Mouse (Mus musculus) embryonic stem cell, embryonic (primary cell): ENCODE data around the gene Syngr1.

Source experiments
- CTCF ChIA-PET, 4 experiments: fragments of 300-600 bp in 2 of 4; fragments of 350-600 bp in 2 of 4; sonication (Branson Sonifier 250); formaldehyde crosslinking; loops; one replicate each; lab custom pipeline; 2022; ENCODE audit warnings: inconsistent platforms in 2 of 4; lab: Charles Lee
- POLR2A ChIA-PET, 4 experiments: fragments of 300-600 bp in 2 of 4; fragments of 350-600 bp in 2 of 4; sonication (Branson Sonifier 250); formaldehyde crosslinking; loops; one replicate each; lab custom pipeline; 2022; ENCODE audit warnings: antibody characterized with exemption in 4 of 4, inconsistent platforms in 1 of 4; lab: Charles Lee

The Syngr1 gene

DNA sequence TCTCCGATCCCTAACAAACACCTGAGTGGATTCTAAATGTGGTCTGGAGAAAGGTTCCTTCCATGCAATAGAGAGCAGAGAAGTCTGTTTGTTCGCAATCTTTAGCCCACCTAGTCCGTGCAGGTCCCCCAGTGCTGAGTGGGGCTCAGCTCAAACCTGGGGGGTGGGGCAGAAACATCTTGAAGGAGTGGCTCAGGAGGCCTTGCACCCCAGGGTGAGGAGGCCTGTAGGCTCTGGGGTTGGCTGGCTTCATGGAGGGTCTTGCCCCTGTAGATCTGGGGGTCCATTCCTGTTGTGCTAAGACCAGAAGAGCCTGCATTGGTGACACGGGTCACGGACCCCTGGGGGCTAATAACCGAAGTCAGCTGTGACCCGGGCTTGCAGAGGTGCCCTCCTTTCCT lies 907 bp downstream of the Syngr1 start:
- CTCF ChIA-PET: interaction anchor here in 2 of 4 experiments (0.9 to 8.4 kb wide), 7 partner anchors 9 to 433 kb away, joined by 3 to 76 read pairs (median 4); partner anchors contain the start of genes Cby1 (in 1 of the 2), Fam227a (in 1 of the 2), Mief1 (in 1 of the 2) and Tab1 (in 1 of the 2)

DNA sequence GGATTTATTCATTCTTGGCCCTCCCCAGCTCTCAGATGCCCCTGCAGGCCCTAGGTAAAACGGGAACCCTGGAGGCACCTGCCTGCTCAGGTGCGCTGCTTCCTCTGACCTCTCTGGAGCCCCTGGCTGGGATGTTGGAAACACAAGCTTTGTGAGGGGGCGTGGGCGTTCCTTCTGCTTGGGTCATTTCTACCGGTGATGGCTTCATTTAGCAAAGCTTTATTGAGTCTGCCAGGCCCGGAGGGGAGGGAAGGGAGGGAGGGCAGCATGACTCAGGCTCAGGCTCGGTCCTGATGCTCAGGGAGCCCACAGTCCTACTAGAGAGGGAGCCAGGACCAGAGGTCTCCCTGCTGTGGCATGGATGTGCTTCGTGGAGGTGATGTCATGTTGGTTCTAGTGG lies 1.5 kb downstream of the Syngr1 start:
- CTCF ChIA-PET: interaction anchor here in 1 of 4 experiments (0.8 to 8.4 kb wide), 6 partner anchors 14 to 142 kb away, joined by 3 to 76 read pairs (median 3); partner anchors contain the start of genes Mief1 and Tab1
- POLR2A ChIA-PET: interaction anchor here (0.7 to 33.8 kb wide), 28 partner anchors 9 to 618 kb away, joined by 3 to 1070 read pairs (median 4); partner anchors contain the start of genes Atf4 (in 2 of the 4), Cbx7 (in 1 of the 4) and Mief1 (in 1 of the 4)

More for the DNA sequence above, 907 bp downstream of the Syngr1 start:
- POLR2A ChIA-PET: interaction anchor here (0.9 to 33.8 kb wide), 26 partner anchors 8 to 618 kb away, joined by 3 to 1070 read pairs (median 6); partner anchors contain the start of genes Atf4 (in 2 of the 4) and Mief1 (in 1 of the 4)

GRCm38 (mm10) chr15:80094201-80094600 lies 3.1 kb downstream of the Syngr1 start:
- POLR2A ChIA-PET: interaction anchor here (0.7 to 33.8 kb wide), 17 partner anchors 11 to 164 kb away, joined by 3 to 1070 read pairs (median 8); partner anchors contain the start of genes Atf4 (in 2 of the 4) and Mief1 (in 1 of the 4)
- CTCF ChIA-PET: interaction anchor here in 1 of 4 experiments (0.6 to 8.4 kb wide), 2 partner anchors 12 to 798 kb away, joined by 3 to 76 read pairs; no protein-coding TSS in a partner anchor

DNA sequence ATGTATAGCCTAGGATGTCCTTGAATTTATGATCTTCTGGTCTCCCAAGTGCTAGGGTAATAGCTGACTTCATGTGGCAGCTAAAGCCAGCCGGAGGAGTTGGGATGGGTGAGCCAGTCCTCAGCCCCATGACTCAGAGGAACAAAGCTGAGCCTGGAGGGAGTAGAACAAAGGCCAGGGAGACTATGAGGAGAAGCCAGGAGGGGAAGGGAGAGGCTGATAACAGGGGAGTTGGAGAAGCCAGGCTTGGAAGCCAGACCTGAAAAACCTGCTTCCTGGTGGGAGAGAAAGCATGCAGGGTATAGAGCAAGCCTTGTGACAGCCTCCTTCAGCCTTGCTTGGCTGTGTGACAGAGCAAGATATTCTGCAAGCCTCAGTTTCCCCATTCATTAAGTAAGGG lies 4.5 kb downstream of the Syngr1 start:
- CTCF ChIA-PET: interaction anchor here in 2 of 4 experiments (0.6 to 8.4 kb wide), 5 partner anchors 11 to 539 kb away, joined by 3 to 76 read pairs (median 4); no protein-coding TSS in a partner anchor
- POLR2A ChIA-PET: interaction anchor here in 3 of 4 experiments (0.5 to 33.8 kb wide), 27 partner anchors 9 to 1145 kb away, joined by 3 to 1070 read pairs (median 5); partner anchors contain the start of genes Atf4 (in 2 of the 3) and Mief1 (in 2 of the 3)

DNA sequence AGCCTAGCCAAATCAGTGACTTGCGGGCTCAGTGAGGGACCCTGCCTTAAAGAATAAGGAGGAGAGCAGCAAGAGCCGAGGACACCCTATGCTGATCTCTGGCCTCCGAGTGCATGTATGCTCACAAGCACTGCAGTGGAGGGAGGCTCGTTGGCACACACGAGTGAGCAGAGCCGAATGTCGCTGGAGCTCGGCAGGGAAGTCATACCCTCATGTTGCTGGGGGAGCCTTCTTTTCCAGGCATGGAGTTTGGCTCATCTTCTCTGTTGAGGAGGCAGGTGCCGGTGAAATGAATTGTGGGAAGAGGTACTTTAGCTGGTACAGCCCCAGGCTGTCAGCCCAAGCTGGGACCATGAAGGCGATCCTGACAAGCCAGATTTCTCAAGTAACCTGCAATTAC lies 5.3 kb downstream of the Syngr1 start:
- ChIA-PET POLR2A (interaction anchor here (0.5 to 33.8 kb wide), 32 partner anchors 8 to 348 kb away, joined by 3 to 1070 read pairs (median 4); partner anchors contain the start of genes Atf4 (in 3 of the 4), Cbx7 (in 1 of the 4) and Mief1 (in 1 of the 4)), CTCF (interaction anchor here in 3 of 4 experiments (0.6 to 8.4 kb wide), 6 partner anchors 8 to 19 kb away, joined by 3 to 76 read pairs (median 5); no protein-coding TSS in a partner anchor)

DNA sequence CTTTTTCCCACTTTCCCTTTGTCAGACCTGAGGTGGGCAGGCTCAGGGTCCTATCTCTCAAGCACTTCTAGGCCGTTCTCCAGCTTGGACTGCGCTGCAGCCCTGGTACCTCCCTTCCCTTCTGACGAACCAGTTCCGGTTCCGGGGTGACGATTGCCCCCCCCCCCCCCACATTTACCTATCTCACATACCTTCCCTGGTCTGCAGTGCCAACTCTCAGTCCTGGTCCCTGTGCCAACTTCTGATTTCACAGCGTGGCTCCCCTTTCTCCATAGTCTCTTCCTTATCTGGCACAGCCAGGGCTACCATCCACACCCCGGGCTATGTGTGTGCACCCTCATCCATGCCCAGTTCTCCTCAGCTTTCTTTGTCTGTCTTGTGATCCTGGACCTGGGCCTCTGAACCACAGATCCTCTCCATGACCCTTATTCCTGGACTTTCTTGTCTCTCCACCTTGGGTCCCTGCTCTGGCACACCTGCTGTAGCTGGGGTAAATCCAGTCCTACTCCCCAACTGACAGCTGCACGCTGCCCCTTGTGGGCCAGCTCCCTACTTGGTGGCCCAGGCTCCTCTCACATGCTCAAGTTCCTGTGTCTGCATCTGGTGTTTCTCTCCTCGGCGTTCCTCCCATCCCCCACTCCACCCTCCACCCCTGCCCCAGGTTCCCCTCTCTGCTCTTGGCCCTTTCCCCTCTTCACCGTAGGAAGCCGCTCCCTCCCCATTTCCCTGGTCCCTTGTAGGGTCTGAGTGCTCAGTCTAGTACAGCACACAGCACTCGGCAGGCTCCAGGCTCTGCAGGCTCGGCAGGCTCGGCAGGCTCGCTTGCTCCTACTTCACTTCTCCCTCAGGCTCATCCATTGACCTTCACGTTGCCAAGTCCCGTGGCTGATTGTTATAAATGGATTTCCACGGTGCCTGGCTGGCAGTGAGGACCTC lies 6.1 kb downstream of the Syngr1 start:
- CTCF ChIA-PET: interaction anchor here (0.7 to 8.4 kb wide), 6 partner anchors 9 to 18 kb away, joined by 3 to 76 read pairs (median 5); no protein-coding TSS in a partner anchor
- POLR2A ChIA-PET: interaction anchor here (0.6 to 33.8 kb wide), 32 partner anchors 8 to 252 kb away, joined by 3 to 1070 read pairs (median 4); partner anchors contain the start of genes Atf4 (in 3 of the 4), Cbx7 (in 1 of the 4) and Mief1 (in 1 of the 4)

DNA sequence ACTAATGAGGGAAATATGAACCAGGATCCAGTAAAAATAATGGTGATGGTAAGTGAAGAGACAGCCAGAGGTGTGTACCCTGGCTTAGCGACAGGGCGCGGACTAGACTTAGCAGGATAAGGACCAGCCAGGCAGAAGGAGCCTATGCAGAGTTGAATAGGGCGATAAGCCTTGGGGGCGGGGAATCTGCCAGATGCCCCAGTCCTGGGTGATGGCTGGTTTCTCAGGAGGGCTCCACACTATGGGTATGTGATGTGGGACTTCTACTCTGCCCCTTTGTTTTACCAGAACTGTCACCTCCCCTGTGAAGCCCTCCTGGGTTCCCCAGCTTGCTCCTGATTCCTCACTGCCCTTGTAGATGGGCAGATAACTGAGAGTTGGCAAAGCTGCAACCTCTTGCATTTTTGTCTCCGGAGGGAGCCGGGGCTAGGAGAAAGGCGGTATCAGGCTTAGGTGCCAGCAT lies 6.9 kb downstream of the Syngr1 start:
- CTCF ChIA-PET: interaction anchor here in 2 of 4 experiments (1.2 to 8.4 kb wide), 3 partner anchors 8 to 9 kb away, joined by 3 to 76 read pairs (median 7); no protein-coding TSS in a partner anchor
- POLR2A ChIA-PET: interaction anchor here in 3 of 4 experiments (1.3 to 33.8 kb wide), 17 partner anchors 6 to 251 kb away, joined by 3 to 1070 read pairs (median 17); partner anchors contain the start of genes Atf4 (in 2 of the 3), Rpl3 (in 2 of the 3) and Syngr1 (in 2 of the 3)

GRCm38 (mm10) chr15:80098809-80099208 lies 7.7 kb downstream of the Syngr1 start:
- CTCF ChIA-PET: interaction anchor here (0.5 to 4.0 kb wide), 11 partner anchors 8 to 644 kb away, joined by 3 to 24 read pairs (median 3); partner anchors contain the start of genes Mief1 (in 1 of the 4), Rpl3 (in 1 of the 4) and Syngr1 (in 1 of the 4)
- POLR2A ChIA-PET: interaction anchor here in 3 of 4 experiments (0.6 to 33.8 kb wide), 30 partner anchors 0 to 408 kb away, joined by 3 to 1070 read pairs (median 6); partner anchors contain the start of genes Rpl3 (in 3 of the 3), Syngr1 (in 3 of the 3), Atf4 (in 2 of the 3) and Mief1 (in 2 of the 3)

GRCm38 (mm10) chr15:80099477-80099876 lies 8.3 kb downstream of the Syngr1 start:
- CTCF ChIA-PET: interaction anchor here in 3 of 4 experiments (0.5 to 4.0 kb wide), 12 partner anchors 8 to 645 kb away, joined by 3 to 24 read pairs (median 3); partner anchors contain the start of genes Mief1 (in 1 of the 3), Rpl3 (in 1 of the 3), Syngr1 (in 1 of the 3) and Tab1 (in 1 of the 3)

DNA sequence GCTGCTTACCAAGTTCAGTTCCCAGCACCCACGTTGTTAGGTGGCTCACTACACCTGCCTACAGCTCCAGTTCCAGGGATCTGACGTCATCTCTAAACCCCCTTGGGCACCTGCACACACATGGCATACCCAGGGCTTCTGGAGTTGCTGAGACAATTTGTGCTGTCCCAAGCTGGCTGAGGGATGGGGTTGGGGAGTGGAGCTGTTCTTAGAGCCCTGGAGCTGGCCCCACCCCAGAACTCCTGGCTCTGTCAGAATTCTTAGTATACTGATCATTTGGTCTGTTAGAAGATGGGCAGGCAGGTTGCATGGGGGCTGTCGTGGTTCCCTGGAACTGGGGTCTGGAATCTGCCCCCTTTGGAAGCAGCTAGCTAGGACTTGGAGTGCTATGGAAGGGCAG lies 9.1 kb downstream of the Syngr1 start:
- ChIA-PET POLR2A (interaction anchor here (0.5 to 33.8 kb wide), 36 partner anchors 1 to 410 kb away, joined by 3 to 1070 read pairs (median 4); partner anchors contain the start of genes Rpl3 (in 3 of the 4), Syngr1 (in 3 of the 4), Atf4 (in 2 of the 4) and Tab1 (in 2 of the 4)), CTCF (interaction anchor here in 2 of 4 experiments (0.8 to 4.0 kb wide), 6 partner anchors 9 to 160 kb away, joined by 3 to 24 read pairs (median 6); partner anchors contain the start of genes Rpl3 (in 1 of the 2), Syngr1 (in 1 of the 2) and Tab1 (in 1 of the 2))

More at GRCm38 (mm10) chr15:80099477-80099876, 8.3 kb downstream of the Syngr1 start:
- POLR2A ChIA-PET: interaction anchor here (0.6 to 33.8 kb wide), 42 partner anchors 1 to 848 kb away, joined by 3 to 1070 read pairs (median 5); partner anchors contain the start of genes Rpl3 (in 3 of the 4), Syngr1 (in 3 of the 4), Atf4 (in 2 of the 4) and Mief1 (in 2 of the 4)

DNA sequence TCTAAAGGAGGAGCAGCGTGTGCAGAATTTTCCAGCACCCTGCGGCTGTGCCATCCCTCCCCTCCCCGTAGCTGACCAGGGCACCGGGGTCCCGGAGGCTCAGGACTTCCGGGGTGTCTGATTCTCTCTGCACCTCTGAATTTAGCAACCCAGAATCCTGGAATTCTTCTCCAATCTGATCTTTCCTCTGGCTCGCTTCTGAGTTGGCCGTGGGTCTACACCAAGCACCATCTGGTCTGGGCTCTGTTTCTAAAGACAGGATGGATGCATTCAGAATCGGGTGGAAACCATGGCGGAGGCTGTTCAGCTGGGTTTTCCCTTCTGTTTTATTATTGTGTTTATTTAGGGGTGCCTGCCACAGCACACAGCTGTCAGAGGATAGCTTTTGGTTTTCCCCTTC lies 9.7 kb downstream of the Syngr1 start:
- ChIA-PET POLR2A (interaction anchor here (0.5 to 33.8 kb wide), 24 partner anchors 2 to 390 kb away, joined by 3 to 1070 read pairs (median 10); partner anchors contain the start of genes Rpl3 (in 3 of the 4), Syngr1 (in 3 of the 4), Atf4 (in 2 of the 4) and Mief1 (in 2 of the 4)), CTCF (interaction anchor here in 2 of 4 experiments (0.6 to 4.0 kb wide), 3 partner anchors 10 to 123 kb away, joined by 3 to 24 read pairs (median 12); partner anchors contain the start of genes Rpl3 (in 1 of the 2) and Syngr1 (in 1 of the 2))

- ChIA-PET CTCF (interaction anchor here in 2 of 4 experiments (0.6 to 4.0 kb wide), 5 partner anchors 11 to 1277 kb away, joined by 3 to 24 read pairs (median 4); partner anchors contain the start of genes Rpl3 (in 1 of the 2) and Syngr1 (in 1 of the 2)), POLR2A (interaction anchor here (0.5 to 33.8 kb wide), 19 partner anchors 3 to 754 kb away, joined by 3 to 1070 read pairs (median 12); partner anchors contain the start of genes Rpl3 (in 3 of the 4), Syngr1 (in 3 of the 4), Atf4 (in 2 of the 4) and Mief1 (in 2 of the 4))
Observed at GRCm38 (mm10) chr15:80101503-80101902, 10.4 kb downstream of the Syngr1 start.

- CTCF ChIA-PET: interaction anchor here in 2 of 4 experiments (1.2 to 4.0 kb wide), 3 partner anchors 12 to 158 kb away, joined by 3 to 24 read pairs (median 4); partner anchors contain the start of genes Rpl3 (in 1 of the 2) and Syngr1 (in 1 of the 2)
- POLR2A ChIA-PET: interaction anchor here (0.5 to 33.8 kb wide), 17 partner anchors 4 to 198 kb away, joined by 3 to 1070 read pairs (median 12); partner anchors contain the start of genes Syngr1 (in 3 of the 4), Atf4 (in 2 of the 4), Rpl3 (in 2 of the 4) and Mief1 (in 1 of the 4)
Observed at GRCm38 (mm10) chr15:80102495-80102894, 11.4 kb downstream of the Syngr1 start.

DNA sequence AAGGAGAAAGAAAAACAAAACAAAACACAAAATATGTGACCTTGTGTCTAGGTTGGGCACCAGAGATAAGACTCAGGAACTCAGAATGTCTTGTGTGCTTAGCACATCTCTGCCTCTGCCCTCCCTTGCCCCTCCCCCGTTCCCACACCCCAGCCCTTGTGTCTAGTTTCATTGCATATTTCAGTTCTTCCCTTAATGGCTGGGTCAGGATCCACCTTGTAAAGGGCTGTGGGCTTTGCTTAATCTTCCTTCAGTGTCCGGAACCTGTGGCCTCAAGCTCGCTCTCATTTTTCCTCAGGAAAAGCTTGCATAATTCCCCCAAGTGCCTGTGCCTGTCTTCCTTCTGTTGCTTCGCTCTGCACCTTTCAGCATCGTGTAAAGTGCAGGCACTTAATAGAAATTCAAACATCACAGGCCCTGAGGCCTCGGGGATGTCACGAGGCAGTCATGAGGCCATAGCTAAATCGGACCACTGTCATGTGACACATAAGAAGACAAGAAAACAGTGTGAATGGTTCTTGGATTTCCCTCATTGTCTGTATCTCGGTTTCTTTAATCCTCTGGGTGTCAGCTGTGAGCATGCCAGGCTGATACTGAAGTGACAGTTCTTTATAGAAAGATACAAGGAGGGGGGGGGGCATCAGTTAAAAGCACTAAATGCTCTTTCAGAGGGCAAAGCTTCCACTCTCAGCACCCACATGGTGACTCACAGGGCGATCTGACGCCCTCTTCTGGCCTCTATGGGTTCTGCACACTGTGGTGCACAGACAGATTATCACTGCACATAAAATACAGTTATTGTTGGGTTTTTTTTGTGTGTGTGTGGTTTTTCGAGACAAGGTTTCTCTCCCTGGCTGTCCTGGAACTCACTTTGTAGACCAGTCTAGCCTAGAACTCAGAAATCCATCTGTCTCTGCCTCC lies 14.6 kb downstream of the Syngr1 start:
- ChIA-PET CTCF (interaction anchor here (0.6 to 5.8 kb wide), 30 partner anchors 9 to 1422 kb away, joined by 3 to 76 read pairs (median 4); partner anchors contain the start of genes Syngr1 (in 3 of the 4), Cbx7 (in 1 of the 4), Rpl3 (in 1 of the 4) and Tab1 (in 1 of the 4)), POLR2A (interaction anchor here (0.6 to 33.8 kb wide), 69 partner anchors 7 to 513 kb away, joined by 3 to 1070 read pairs (median 4); partner anchors contain the start of genes Atf4 (in 3 of the 4), Rpl3 (in 3 of the 4), Syngr1 (in 3 of the 4) and Mief1 (in 2 of the 4))
